Mouse (Mus musculus) retina, postnatal 1 day (tissue): ENCODE data around the gene Acmsd.
"Not testable (repeated sequence)": the region's sequence is repeated elsewhere in the genome, so short reads cannot be mapped to it uniquely, and the experiment has no call there.

Experiments
- DNase-seq: peaks from one replicate; pipeline ENCODE4 v3.0.0-alpha.2; 2012

Acmsd gene

DNA sequence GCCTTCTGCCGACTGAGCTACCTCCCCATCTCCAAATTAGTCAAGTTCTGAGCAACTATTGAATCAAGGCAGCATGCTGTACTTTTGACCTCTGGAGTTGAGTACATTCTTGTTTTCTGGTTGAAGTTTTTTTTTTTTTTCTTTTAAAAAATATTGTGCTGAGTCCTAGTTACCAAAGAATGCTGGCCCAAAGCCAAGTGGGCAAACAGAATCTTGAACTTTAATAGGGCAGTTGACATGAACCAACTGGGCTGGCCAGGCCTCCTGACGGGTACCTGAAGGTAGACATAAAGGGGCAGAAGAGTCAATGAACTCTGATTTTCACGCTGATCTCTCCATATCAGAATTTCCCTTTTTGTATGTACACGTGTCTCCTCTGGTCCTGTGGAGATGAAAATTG lies at the start of gene Acmsd:
TSS of gene Acmsd (plus strand) at position 318 of the 400 bp plus-strand sequence.
- no peak for DNase-seq

DNA sequence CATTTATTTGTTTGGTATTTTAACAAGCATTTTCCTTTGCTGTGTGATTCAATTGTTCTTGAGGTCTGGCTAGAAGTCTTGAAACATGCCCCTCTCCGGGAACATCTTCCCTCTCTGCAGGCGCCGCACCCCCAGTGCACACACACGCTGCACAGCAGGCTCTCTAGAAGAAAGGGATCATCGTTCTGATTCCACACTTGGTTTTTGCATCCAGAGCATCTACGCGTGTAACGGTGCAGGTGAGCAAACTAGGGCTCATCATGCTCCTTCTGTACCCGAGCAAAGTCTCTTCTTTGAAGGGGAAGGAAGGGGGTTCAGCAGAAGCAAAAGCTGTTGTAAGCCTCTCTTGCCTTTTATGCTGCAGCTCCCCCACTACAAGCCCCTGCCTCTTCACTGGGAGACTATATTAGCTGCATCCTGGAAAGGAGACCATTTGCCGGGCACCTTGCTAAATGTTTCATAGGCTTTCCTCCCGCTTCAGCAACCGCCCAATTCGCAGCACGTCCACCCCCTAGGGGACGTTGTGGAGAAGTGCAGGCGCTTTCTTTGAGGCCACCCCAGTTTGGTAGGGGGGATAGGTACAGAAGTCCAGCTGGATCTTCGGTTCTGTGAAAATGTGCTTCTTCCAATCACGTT lies 49.6 kb upstream of the Acmsd start, which contains the start of gene Tmem163:
TSS of gene Tmem163 (minus strand) at position 51 of the 636 bp plus-strand sequence.
- DNase-seq: peak; percentile 80

DNA sequence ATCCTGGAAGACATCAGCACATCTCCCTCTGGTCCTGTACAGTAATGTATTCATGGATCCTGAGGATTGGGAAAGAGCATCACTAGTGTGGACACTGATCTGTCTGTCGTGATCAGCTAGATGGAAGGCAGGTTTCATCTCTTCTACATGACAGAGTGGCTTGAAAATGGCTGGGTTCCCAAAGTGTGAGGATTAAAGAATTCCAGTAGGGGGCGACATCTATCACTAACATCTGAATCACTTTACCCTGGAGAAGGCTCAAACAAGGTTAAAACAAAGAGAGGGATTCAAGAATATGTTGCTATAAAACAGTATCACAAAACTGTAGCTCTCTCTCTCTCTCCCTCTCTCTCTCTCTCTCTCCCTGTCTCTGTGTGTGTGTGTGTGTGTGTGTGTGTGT lies 32.7 kb upstream of the Acmsd start:
- peak; percentile 34 for DNase-seq

DNA sequence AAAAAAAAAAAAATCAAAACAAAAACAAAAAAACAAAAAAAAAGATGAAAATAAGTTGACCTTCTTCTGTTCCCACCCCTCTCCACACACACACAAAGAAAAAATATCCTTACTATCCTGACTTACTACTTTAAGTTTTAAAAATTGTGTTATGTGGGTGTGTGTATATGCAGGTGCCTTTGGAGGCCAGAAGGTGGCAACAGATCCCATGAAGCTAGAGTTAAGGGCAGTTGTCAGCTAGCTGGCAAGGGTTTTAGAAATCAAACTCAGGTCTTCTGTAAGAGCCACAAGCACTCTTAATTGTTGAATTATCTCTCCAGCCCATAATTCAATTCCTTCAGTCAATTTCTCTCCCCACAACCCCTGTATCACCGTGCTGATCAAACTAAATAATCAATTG lies 27.0 kb upstream of the Acmsd start:
- DNase-seq: no peak

DNA sequence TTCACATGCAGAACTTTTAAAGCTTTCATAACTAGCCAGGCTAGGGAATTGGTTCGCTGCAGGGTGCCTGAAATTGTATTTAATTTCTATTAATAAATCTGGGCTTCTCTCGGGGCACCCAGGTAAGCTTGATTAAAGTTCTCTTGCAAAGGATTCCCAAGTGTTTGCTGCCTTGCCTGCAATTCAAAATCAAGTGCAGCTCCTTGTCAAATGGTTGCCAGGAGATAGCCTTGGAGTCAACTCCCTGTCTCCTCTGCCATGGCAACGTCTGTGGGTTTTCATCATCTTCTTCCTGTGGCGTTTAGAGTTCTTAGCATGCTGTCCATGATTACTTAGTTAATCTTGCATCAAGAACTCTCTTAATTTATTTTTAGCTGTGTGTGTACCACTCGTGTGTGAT lies 22.9 kb upstream of the Acmsd start:
- DNase-seq: no peak

DNA sequence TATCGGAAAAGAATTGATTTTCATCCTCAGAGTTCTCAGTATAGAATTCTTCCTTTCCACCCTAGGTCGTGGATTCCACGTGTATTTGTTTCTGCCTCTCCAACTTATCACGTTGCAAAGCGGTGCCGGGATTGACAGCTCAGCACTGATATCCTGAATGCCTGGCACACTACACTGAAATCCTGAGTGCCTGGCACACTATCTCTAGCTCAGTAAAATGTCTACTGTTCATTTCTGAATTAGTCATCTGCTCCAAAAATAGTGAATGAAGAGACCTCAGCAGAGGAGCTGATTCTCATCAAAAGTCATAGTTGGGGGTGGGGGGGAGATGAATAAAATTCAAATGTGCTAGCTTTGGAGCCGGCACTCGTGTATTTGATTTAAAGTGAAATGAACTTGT lies 12.8 kb upstream of the Acmsd start:
- no peak for DNase-seq

DNA sequence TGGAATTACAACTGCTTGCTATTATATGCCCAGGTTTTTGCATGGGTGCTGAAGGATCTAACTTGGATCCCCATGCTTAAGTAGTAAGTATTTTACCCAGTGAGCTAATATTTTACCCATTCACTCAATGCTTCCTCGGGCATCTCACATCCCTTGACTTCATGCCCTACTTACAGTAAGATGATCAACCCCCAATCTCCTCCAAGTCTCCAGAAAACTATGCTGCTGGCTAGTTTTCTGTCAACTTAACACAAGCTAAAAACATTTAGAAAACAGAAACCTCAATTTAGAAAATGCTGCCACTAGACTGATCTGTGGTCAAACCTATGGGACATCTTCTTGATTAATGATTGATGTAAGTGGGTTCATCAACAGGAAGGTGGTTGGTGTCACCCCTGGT lies 10.9 kb upstream of the Acmsd start:
- DNase-seq: no peak

DNA sequence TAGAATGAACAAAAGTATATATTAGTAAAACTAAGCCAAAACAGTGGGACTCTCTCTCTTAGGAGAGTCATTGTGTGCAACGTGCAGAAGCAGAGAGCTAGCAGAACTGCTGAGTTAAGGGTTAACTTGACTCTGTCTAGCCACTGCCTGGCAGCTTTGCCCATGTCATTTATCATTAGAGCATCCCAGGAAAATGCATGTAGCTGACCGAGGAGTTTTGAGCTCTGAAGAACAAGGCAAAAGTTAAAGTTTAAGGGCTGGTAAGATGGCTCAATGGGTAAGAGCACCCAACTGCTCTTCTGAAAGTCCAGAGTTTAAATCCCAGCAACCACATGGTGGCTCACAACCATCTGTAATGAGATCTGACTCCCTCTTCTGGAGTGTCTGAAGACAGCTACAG lies 5.6 kb upstream of the Acmsd start:
- DNase-seq: no peak

- no peak for DNase-seq
These were observed 1.9 kb downstream of the Acmsd start for GRCm38 (mm10) chr1:127731086-127731485.

GRCm38 (mm10) chr1:127732435-127732834 lies 3.2 kb downstream of the Acmsd start:
- no peak for DNase-seq

- DNase-seq: no peak
These were observed 3.6 kb downstream of the Acmsd start for GRCm38 (mm10) chr1:127732841-127733240.

DNA sequence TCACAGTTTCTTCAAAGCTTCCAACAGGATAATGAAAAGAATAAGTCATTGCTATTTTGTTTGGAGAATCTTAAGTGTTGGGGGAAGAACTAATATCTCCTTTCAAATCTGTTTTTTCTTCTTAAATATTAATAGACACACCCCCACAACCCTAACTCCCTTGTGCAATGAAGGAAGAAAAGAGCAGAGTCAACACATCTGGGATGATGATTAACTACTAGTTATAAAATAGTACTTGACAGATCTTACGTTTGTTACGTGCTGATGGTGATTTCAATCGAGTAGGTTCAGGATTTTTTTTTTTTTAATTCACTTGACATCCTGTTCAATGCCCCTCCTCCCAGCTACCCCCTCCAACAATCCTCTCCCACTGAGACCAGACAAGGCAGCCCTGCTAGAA lies 6.1 kb downstream of the Acmsd start:
- DNase-seq: no peak

DNA sequence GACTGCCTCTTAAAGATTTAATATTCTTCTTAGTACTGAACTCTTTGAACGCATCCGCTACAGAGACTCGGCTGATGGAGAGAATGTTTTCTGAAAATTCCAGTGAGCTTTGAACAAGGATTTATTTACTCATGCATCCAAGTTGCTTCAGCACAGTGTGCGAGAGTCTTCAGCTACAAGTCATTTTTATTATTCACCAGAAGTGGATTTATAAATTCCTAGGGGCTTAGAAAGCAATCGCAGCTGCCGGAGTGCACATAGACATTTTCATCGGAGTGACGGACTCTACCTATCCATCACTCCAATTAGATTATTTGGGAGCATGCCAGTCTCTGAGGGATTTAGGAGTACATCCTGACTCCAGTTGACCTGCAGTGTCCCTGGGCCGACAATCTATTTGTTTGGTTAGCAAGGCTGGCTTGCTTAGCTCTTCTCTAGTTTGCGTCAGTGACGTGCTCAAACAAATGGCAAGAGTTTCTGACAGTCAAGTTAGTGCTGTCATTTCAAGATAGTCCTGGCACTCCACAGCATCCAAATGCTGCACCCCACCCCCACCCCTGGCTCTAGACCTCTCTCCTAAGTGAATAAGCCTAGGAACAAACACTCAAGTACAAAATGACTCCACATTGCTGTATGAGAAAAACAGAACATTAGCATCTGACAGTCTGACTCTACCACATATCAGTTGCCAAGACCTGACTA lies 21.3 kb downstream of the Acmsd start:
- DNase-seq: peak; percentile 7

GRCm38 (mm10) chr1:127755806-127756205 lies 26.6 kb downstream of the Acmsd start:
- DNase-seq: no peak

DNA sequence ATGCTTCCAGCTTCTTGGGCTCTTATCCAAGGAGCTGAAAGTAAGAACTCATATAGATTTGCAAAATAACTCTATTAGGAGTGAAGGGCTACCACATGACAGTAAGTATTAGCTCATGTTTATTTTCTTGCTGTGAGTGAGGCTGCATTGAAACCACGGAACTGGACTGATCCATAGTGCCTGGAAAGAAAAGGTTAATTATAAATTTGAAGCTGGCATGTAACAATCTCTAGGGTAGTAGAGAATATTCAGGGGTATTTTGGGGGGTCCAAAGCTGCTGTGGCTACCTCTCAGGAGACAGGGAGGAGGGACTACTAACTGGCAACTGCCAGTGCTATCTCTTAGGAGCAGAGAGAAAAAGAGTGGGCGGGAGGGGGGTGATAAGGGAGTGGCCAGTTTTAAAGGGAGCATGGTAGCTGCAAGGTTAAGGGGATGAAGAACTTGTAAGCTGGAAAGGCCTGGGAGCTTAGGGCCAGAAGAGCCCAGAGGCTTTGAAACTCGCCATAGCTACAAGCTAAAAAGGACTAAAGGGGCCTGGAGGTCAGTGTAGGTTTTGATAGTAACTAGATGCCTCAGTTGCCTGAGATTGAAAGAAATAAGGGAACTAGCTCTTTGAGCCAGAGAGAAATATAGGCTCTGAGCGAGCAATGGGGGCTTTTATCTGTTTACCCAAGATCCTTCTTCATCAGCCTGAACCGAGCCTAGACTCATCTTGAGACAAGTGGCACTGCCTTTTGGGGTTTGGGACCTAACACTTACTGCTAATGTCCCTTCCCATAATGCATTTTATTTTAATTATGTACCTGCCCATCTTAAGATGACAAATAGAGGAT lies 27.3 kb downstream of the Acmsd start:
- DNase-seq: no peak

DNA sequence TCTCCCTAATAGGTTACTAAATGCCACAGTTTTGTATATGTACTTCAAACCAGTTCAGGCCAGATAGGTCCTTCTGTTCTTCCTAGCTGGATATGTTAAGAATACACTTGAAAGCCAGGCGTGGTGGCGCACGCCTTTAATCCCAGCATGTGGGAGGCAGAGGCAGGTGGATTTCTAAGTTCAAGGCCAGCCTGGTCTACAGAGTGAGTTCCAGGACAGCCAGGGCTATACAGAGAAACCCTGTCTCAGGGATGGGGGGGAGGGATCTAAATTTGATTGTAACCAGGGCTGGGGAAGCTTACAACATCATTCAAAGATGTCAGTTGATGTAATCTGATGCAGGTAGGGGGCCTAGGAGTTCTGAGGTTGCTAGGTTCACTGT lies 27.9 kb downstream of the Acmsd start:
- DNase-seq: not testable (repeated sequence)

- DNase-seq: peak; percentile 54
These were observed 36.3 kb downstream of the Acmsd start for GRCm38 (mm10) chr1:127765468-127765867.

GRCm38 (mm10) chr1:127766741-127767140 lies 37.5 kb downstream of the Acmsd start:
- no peak for DNase-seq

- DNase-seq: no peak
These were observed 44.1 kb downstream of the Acmsd start for GRCm38 (mm10) chr1:127773198-127773802.

DNA sequence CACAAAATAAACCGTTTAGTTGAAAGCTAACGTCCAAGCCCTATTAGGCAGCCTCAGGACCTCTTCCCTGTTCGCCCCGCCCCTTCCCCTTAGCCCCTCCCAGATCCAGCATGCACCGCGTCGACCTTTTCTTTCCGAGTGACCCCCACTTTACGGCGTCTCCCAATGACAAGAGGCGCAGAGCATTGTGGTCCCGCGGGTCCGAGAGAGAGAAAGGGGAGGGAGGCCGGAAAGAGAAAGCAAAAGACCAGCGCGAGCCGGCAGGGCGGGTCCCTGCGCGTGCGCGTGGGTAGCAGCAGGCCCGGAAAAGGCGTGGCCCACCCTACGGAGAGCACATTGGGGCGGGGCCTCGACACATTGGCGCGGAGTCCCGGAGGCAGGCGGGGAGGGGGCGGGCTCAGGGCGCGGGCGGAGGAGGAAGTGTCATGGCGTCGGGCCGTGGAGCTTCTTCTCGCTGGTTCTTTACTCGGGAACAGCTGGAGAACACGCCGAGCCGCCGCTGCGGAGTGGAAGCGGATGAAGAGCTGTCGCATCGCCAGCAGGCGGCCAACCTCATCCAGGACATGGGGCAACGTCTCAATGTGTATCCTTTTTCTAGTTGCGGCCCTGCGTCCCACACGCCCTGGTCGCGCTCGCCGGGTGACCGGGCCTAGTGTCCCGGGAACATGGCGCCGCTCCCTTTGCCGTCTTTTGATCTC lies 44.7 kb downstream of the Acmsd start, which contains the start of gene Ccnt2:
TSS of gene Ccnt2 (plus strand) at position 362 of the 698 bp plus-strand sequence.
- DNase-seq: peak; percentile 100

DNA sequence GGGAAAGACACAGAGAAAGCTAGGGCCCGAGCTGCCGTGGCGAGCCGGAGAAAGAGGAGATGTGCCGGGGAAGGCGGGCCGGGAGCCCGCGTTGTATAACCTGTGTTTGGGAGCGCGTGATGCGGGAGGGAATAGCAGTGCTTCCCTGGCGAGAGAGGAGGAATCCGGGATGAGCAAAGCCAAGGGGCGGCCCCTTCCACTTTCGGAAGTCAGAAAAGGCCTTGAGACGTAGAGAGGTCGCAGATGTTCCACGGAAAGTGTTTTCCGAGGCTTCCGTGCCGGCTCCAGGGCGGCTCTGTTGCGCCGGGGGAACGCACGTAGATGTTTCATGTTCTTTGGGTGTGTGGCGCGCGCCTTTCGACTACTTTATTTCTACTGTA lies 45.3 kb downstream of the Acmsd start:
- DNase-seq: no peak

GRCm38 (mm10) chr1:127775206-127775720 lies 46.0 kb downstream of the Acmsd start:
- DNase-seq: no peak
